Mouse (Mus musculus) ES-Bruce4 (cell line): ENCODE measurements around the gene Myo10. TPM values are rescaled to one million over a fixed set of nuclear protein-coding genes. Genes with fewer than 3 reads are reported as not detected.

Experiments used
- H3K27ac ChIP-seq: 2 replicates; pipeline ENCODE4 v1.5.1; 2012; ENCODE audit warnings: low read length, inconsistent platforms; ENCODE audit not compliant: insufficient read depth
- H3K27me3 ChIP-seq: 2 replicates; pipeline ENCODE4 v1.6.1; 2012; ENCODE audit warnings: mild to moderate bottlenecking, low read length, inconsistent platforms; ENCODE audit not compliant: control insufficient read depth, poor library complexity, insufficient read depth, severe bottlenecking
- H3K36me3 ChIP-seq: 2 replicates; pipeline ENCODE4 v1.6.1; 2012; ENCODE audit warnings: inconsistent platforms, mild to moderate bottlenecking, low read length, moderate library complexity; ENCODE audit not compliant: control insufficient read depth, poor library complexity, insufficient read depth, severe bottlenecking
- H3K4me1 ChIP-seq: one replicate; pipeline ENCODE4 v1.8.1; 2011; ENCODE audit warnings: low read length; ENCODE audit not compliant: control insufficient read depth, insufficient read depth
- H3K4me3 ChIP-seq: 2 replicates; pipeline ENCODE4 v1.5.1; 2011; ENCODE audit warnings: low read depth, mild to moderate bottlenecking, low read length
- H3K9ac ChIP-seq: 2 replicates; pipeline ENCODE4 v1.6.1; 2012; ENCODE audit warnings: low read depth, mild to moderate bottlenecking, inconsistent platforms; ENCODE audit not compliant: poor library complexity, severe bottlenecking
- H3K9me3 ChIP-seq: replicated peaks from 2 replicates; pipeline ENCODE4 v1.6.1; 2012; ENCODE audit warnings: mild to moderate bottlenecking, low read length, inconsistent platforms; ENCODE audit not compliant: control insufficient read depth, poor library complexity, insufficient read depth, severe bottlenecking
- CTCF ChIP-seq: IDR thresholded peaks from one replicate; pipeline ENCODE4 v1.8.1; 2011; ENCODE audit warnings: low read depth, low read length
- EP300 ChIP-seq: IDR thresholded peaks from 2 replicates; pipeline ENCODE4 v1.6.1; 2011; ENCODE audit warnings: low read depth, low read length; ENCODE audit not compliant: insufficient read depth
- POLR2A ChIP-seq: IDR thresholded peaks from one replicate; pipeline ENCODE4 v1.8.1; 2011; ENCODE audit warnings: low read length; ENCODE audit not compliant: insufficient read depth
- polyA plus RNA-seq: library from polyadenylated mRNA; stranded (reverse); fragments of >200 nt; gene quantifications from 2 replicates; pipeline ENCODE4 v1.2.4, GENCODE M21; 2011; ENCODE audit warnings: low read depth; ENCODE audit not compliant: missing spikeins, insufficient read depth, insufficient read length

Myo10 gene
- polyA plus RNA-seq, 1 experiment: 171 TPM

DNA sequence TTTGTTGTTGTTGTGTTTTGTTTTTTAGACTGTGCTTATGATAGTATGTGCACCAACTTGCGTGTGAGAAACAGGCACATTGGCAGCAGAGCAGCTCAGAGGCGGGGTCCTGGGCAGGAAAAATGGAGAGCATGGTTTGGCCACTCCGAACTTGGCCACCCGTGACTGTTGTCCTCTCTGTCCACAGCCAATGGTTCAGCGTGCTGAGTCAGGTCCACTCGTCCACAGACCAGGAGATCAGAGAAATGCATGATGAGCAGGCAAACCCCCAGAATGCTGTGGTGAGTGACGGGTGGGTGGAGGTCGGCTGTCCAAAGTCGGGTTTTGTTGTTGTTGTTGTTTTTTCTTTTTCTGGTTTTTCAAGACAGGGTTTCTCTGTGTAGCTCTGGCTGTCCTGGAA, 173.2 kb downstream of the Myo10 start:
- Histone ChIP-seq H3K4me3 (no peak overlapping the region), H3K9me3 (no peaks in the 10 kb centered on the region), H3K4me1 (no peaks in the 10 kb centered on the region), H3K27ac (no peak overlapping the region), H3K9ac (no peak overlapping the region), H3K36me3 (peaks cover 85% of the 10 kb centered on the region), H3K27me3 (no peaks in the 10 kb centered on the region)
- TF ChIP-seq EP300 (no peak), POLR2A (no peak), CTCF (no peak)

DNA sequence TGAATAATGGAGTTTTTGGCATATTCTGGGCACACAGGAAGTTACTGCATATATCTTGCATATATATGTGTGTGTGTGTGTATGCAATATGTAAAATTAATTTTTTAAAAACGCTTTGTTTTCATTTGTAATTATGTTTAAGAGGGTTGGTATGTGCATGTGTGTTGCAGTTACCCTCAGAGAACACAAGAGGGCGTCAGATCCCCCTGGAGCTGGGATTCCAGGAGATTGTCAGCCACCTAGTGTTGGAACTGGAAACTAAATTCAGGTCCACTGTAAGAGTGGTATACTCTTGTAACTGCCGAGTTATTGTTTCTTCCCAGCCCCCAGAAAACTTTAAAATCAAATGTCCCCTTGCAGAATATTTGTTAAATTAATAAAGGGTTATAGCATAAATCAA, 174.0 kb downstream of the Myo10 start:
- H3K36me3 ChIP-seq: peaks cover 88% of the 10 kb centered on the region
- no peak overlapping the region for H3K4me3 ChIP-seq
- no peaks in the 10 kb centered on the region for H3K27me3 ChIP-seq
- H3K9ac ChIP-seq: no peak overlapping the region
- no peaks in the 10 kb centered on the region for H3K4me1 ChIP-seq
- TF ChIP-seq POLR2A: no peak
- peak; percentile 89 for TF ChIP-seq CTCF
- TF ChIP-seq EP300: no peak
- no peak overlapping the region for H3K27ac ChIP-seq
- H3K9me3 ChIP-seq: no peaks in the 10 kb centered on the region

DNA sequence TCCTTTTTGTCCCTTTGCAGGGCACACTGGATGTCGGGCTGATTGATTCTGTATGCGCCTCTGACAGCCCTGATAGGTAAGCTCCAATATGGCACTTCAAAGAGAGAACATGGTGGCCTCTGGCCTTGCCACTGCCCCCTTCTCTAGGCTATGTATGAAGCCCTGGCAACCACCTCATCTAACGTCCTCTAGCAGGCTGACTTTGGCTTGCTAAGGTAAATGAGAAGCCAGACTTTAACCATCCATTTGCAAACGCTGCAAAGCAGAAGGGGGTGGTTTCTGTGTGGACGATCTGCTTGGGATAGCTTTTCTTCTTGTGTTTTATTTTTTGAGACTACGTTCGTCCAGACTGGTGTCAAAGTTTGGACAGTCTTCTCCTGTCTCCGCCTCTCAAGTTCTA, 174.9 kb downstream of the Myo10 start:
- H3K4me1 ChIP-seq: no peaks in the 10 kb centered on the region
- H3K9me3 ChIP-seq: no peaks in the 10 kb centered on the region
- H3K27me3 ChIP-seq: no peaks in the 10 kb centered on the region
- no peak overlapping the region for H3K9ac ChIP-seq
- H3K4me3 ChIP-seq: no peak overlapping the region
- TF ChIP-seq POLR2A (no peak), EP300 (no peak), CTCF (no peak)
- H3K27ac ChIP-seq: no peak overlapping the region
- H3K36me3 ChIP-seq: peaks cover 90% of the 10 kb centered on the region

DNA sequence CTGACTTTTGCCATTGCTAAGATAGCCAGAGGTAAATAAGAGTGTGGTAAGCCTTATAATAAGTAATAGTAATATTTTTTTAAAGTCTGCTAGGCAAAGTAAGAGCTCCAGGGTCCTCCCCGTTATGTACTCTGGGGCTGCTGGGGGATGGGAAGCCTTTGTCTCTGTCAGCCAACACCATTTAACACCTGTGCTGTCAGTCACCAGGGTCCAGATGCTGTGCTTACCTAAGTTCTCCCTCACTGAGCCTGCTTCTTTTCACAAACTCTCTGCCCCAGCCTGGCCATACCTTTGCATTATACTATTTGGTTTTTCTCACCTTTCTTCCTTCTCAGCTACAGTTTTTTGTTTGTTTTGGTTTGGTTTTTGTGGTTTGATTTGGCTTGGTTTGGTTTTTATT, 175.6 kb downstream of the Myo10 start:
- TF ChIP-seq CTCF: no peak
- no peak for TF ChIP-seq POLR2A
- TF ChIP-seq EP300: no peak
- Histone ChIP-seq H3K27me3 (no peaks in the 10 kb centered on the region), H3K4me3 (no peak overlapping the region), H3K4me1 (no peaks in the 10 kb centered on the region), H3K9me3 (no peaks in the 10 kb centered on the region), H3K9ac (no peak overlapping the region), H3K27ac (no peak overlapping the region), H3K36me3 (peaks cover 91% of the 10 kb centered on the region)

DNA sequence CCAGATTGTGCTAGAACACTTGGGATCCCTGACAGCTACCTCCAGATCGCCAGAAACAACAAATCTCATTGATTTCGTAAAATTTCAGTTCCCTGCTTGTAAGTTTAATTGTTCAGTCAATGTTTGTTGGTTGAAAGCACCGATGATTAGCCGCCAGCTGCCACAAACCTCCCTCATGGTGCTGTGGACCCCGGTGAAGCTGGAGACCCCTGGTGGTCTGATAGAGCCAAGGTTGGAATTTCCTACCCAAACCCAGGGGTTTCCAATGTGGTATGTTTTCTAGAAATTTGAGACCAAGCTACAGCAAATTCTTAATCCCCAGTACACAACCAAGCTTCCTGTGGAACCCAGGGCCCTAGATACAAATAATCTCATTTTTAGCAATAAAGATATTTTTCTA, 179.4 kb downstream of the Myo10 start:
- H3K9ac ChIP-seq: no peak overlapping the region
- peaks cover 90% of the 10 kb centered on the region for H3K36me3 ChIP-seq
- H3K27me3 ChIP-seq: no peaks in the 10 kb centered on the region
- no peak overlapping the region for H3K27ac ChIP-seq
- H3K9me3 ChIP-seq: no peaks in the 10 kb centered on the region
- TF ChIP-seq CTCF (peak; percentile 24), EP300 (no peak)
- H3K4me1 ChIP-seq: no peaks in the 10 kb centered on the region
- no peak overlapping the region for H3K4me3 ChIP-seq

DNA sequence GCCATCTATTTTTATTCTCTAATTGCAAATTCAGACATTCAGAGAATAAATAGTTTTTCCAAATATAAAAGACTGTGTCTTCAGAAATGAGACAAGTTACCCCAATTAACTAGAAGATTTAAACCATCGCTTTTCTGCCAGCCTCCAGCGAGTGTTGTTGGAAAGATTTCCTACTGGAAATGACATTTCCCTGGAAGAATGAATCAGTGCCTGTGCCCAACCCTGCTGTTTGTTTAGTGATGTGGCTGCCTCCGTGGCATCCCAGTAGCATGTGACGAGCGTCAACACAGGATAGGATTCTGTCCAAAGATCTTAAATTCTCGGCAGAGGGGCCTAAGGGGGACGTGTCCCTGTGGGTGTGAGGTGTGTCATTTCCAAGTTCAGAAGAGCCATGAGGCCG, 179.9 kb downstream of the Myo10 start:
- H3K4me3 ChIP-seq: no peak overlapping the region
- no peak overlapping the region for H3K9ac ChIP-seq
- no peaks in the 10 kb centered on the region for H3K27me3 ChIP-seq
- H3K27ac ChIP-seq: no peak overlapping the region
- H3K9me3 ChIP-seq: no peaks in the 10 kb centered on the region
- peaks cover 90% of the 10 kb centered on the region for H3K36me3 ChIP-seq
- no peak for TF ChIP-seq POLR2A
- TF ChIP-seq EP300: no peak
- no peak for TF ChIP-seq CTCF
- no peaks in the 10 kb centered on the region for H3K4me1 ChIP-seq
